Mouse (Mus musculus): ENCODE measurements around the gene Stil.
A peak's percentile ranks its signal among the peaks of the same experiment; 100 is the strongest.

Stil gene

GRCm38 (mm10) chr4:115051245-115051644, 51.3 kb downstream of the Stil start:
- DNase-seq, result no peak

- peak; percentile 87 for DNase-seq
These were observed 52.5 kb downstream of the Stil start for GRCm38 (mm10) chr4:115052343-115053005.

- DNase-seq, result no peak
These were observed 55.1 kb downstream of the Stil start for GRCm38 (mm10) chr4:115055044-115055443.

GRCm38 (mm10) chr4:115055691-115056090, 55.7 kb downstream of the Stil start:
- DNase-seq, result no peak

GRCm38 (mm10) chr4:115056371-115056920, 56.5 kb downstream of the Stil start, which contains the start of gene Tal1:
Tal1 (plus strand) TSS chr4:115056426.
- DNase-seq, result peak; percentile 71

GRCm38 (mm10) chr4:115056921-115057673, 57.1 kb downstream of the Stil start:
- peak; percentile 66 for DNase-seq

GRCm38 (mm10) chr4:115057674-115058316, 57.8 kb downstream of the Stil start:
- no peak for DNase-seq

- DNase-seq, result peak; percentile 46
These were observed 58.4 kb downstream of the Stil start for GRCm38 (mm10) chr4:115058317-115058761.

GRCm38 (mm10) chr4:115058871-115059590, 59.1 kb downstream of the Stil start:
- peak; percentile 28 for DNase-seq

- DNase-seq, result peak; percentile 46
These were observed 59.9 kb downstream of the Stil start for GRCm38 (mm10) chr4:115059871-115060270.

- no peak for DNase-seq
These were observed 60.8 kb downstream of the Stil start for GRCm38 (mm10) chr4:115060753-115061152.

- no peak for DNase-seq
These were observed 62.5 kb downstream of the Stil start for GRCm38 (mm10) chr4:115062540-115062874.

- DNase-seq, result peak; percentile 70
These were observed 63.0 kb downstream of the Stil start for GRCm38 (mm10) chr4:115062875-115063517.

- no peak for DNase-seq
These were observed 63.7 kb downstream of the Stil start for GRCm38 (mm10) chr4:115063518-115064239.

- DNase-seq, result no peak
These were observed 71.7 kb downstream of the Stil start for GRCm38 (mm10) chr4:115071668-115072067.

- DNase-seq, result no peak
These were observed 74.8 kb downstream of the Stil start for GRCm38 (mm10) chr4:115074789-115075188.

- peak; percentile 54 for DNase-seq
These were observed 75.4 kb downstream of the Stil start for GRCm38 (mm10) chr4:115075204-115075915.

- DNase-seq, result peak; percentile 86
These were observed 79.2 kb downstream of the Stil start for GRCm38 (mm10) chr4:115078892-115079820.

GRCm38 (mm10) chr4:115079821-115080349, 79.9 kb downstream of the Stil start:
- no peak for DNase-seq

All from kidney, postnatal 10 days (tissue).